Mouse (Mus musculus): ENCODE results near the gene Zwilch.
"Not testable (repeated sequence)": the region's sequence is repeated elsewhere in the genome, so short reads cannot be mapped to it uniquely, and the experiment has no call there.

The Zwilch gene

DNA sequence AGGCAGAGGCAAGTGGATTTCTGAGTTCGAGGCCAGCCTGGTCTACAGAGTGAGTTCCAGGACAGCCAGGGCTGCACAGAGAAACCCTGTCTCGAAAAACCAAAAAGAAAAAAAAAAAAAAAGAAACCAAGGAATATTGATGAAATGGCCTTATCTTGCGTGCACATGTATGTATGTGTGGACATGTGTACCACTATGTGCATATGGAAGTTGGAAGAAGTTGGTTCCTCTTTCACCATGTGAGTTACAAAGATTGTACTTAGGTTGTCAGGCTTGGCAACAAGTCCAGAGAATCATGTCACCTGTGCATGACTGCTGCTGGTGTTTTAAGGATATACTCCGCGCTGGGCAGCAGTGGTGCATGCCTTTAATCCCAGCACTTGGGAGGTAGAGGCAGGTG is 10.4 kb upstream of the Zwilch start:
- not testable (repeated sequence) for DNase-seq (ENCODE audit: inconsistent age in 2 of 2, low spot score in 1 of 2)

DNA sequence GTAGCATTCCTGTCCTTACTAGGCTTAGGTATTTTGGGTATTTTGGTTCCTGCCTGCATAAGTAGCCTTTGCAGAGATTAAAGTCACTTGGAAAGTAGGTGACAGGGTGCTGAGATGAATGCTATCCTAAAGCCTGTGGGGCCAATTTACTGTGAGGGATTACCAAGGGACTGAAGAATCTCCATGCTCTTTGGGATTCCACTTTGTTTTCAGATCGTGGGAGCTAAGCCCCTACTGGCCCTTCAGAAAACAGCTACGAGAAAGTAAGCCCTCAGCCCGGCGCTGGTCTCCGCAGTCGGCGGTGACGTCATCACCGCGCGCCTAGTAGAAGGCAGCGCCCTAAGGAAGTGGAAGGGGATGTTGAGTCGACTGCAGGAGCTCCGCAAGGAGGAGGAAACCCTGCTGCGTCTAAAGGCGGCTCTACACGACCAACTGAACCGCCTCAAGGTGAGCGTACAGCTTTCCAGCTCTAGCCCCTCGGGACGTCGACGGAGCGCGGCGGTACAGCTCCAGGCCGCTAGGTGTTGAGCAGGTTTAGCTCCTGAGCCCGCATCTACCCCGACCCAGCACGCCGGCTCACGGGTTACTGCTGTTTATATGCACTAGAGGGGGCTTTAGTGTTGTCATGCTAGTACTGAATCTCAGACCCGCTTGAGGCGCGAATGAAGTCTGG is 6.2 kb upstream of the Zwilch start, which contains the start of gene Snapc5:
TSS of gene Snapc5 (plus strand) at position 301 of the 673 bp plus-strand sequence.
- DNase-seq (ENCODE audit: inconsistent age in 2 of 2, low spot score in 1 of 2): peak; percentile 92 to 97

DNA sequence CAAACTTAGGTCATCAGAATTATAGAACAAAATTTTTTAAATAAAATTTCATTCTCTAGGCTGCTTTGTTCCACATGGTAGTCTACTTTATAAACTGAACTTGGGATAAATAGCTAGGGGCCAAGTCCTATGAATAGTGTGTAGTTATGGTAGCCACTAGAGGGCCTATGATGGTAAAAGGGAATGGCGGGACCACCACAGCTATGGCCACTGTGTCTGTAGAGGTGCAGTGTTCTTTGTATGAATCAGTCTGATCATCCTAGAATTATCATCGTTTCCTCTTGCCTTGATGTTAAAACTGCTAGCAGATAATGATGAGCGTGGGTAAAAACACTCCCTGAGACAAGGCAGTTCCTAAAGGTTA is 5.7 kb upstream of the Zwilch start:
- DNase-seq (ENCODE audit: inconsistent age in 2 of 2, low spot score in 1 of 2): no peak

- no peak for DNase-seq (ENCODE audit: inconsistent age in 2 of 2, low spot score in 1 of 2)
Measured at GRCm38 (mm10) chr9:64175378-64175777, 2.5 kb upstream of the Zwilch start.

DNA sequence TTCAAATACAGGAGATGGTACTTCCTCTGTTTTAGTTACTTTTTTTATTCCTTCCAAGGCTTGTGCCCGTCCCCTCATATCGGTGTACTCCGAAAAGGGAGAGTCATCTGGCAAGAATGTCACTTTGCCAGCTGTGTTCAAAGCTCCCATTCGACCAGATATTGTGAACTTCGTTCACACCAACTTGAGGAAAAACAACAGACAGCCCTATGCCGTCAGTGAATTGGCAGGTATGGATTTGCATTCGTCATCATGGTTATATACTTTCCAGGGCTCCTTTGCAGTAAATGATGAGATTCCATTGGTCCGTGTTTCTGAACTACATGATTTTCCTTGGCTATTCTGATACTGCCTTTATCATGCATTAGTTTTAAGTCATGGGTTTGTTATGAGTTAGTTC is 1.9 kb upstream of the Zwilch start:
- DNase-seq (ENCODE audit: inconsistent age in 2 of 2, low spot score in 1 of 2): no peak

GRCm38 (mm10) chr9:64174341-64174740 is 1.4 kb upstream of the Zwilch start:
- no peak for DNase-seq (ENCODE audit: inconsistent age in 2 of 2, low spot score in 1 of 2)

GRCm38 (mm10) chr9:64173666-64174220 is 839 bp upstream of the Zwilch start:
- DNase-seq (ENCODE audit: inconsistent age in 2 of 2, low spot score in 1 of 2): no peak

- DNase-seq (ENCODE audit: inconsistent age in 2 of 2, low spot score in 1 of 2): no peak
Measured at GRCm38 (mm10) chr9:64172145-64172815, 624 bp downstream of the Zwilch start.

DNA sequence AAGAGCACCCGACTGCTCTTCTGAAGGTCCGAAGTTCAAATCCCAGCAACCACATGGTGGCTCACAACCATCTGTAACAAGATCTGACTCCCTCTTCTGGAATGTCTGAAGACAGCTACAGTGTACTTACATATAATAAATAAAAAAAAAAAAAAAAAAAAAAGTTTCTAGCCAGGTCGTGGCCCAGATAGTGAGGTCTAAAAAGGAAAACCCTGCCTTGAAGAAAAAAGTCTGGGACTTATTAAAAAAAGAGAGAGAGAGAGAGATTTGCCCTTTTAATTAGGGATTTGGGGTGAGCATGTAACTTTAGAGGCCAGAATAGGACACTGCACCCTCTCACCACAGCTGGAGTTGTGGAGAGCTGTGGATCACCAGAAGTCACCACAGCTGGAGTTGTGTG is 2.9 kb downstream of the Zwilch start:
- not testable (repeated sequence) for DNase-seq (ENCODE audit: inconsistent age in 2 of 2, low spot score in 1 of 2)

- DNase-seq (ENCODE audit: inconsistent age in 2 of 2, low spot score in 1 of 2): peak; percentile 78 to 84
Measured at GRCm38 (mm10) chr9:64160471-64160870, 12.4 kb downstream of the Zwilch start.

GRCm38 (mm10) chr9:64156641-64157040 is 16.3 kb downstream of the Zwilch start:
- DNase-seq (ENCODE audit: inconsistent age in 2 of 2, low spot score in 1 of 2): no peak

GRCm38 (mm10) chr9:64139879-64140278 is 33.0 kb downstream of the Zwilch start:
- no peak for DNase-seq (ENCODE audit: inconsistent age in 2 of 2, low spot score in 1 of 2)

- peak; percentile 39 to 84 for DNase-seq (ENCODE audit: inconsistent age in 2 of 2, low spot score in 1 of 2)
Measured at GRCm38 (mm10) chr9:64138896-64139295, 34.0 kb downstream of the Zwilch start.

DNA sequence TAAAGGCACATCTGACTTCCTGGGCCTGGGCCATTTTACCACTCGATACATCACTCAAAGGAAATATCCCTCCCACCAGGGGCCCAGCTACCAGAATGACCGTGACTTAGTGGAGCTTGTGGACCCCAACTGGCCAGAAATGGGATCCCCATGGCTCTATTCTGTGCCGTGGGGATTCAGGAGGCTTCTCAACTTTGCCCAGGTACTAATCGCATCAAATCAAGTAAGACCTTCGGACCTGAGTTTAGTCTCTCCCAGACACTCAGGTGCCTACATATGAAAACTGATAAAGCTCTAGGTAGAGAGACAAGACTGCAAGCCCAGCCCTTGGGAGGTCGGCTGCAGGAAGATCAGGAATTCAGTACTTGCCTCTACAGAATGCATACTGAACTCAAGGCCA is 41.3 kb downstream of the Zwilch start:
- DNase-seq (ENCODE audit: inconsistent age in 2 of 2, low spot score in 1 of 2): no peak

DNA sequence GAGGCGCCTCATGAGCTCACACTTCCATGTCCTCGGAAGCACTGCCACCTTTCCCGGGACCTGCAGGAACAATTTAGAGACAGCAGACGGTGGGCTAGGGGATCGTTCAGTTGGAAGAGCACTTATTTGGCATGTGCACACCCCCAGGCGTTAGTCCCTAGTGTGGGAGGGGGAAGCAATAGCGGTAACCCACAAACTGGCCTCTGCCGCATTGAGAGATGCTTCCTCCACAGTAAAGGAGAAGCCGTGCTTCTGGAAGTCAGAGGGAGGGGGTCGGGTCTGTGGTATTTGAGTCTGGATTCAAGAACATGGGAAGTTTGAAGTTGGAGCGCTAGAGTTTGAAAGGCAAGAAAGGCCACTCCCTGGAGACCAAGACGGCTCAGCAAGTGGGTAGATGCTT is 46.8 kb downstream of the Zwilch start:
- DNase-seq (ENCODE audit: inconsistent age in 2 of 2, low spot score in 1 of 2): no peak

DNA sequence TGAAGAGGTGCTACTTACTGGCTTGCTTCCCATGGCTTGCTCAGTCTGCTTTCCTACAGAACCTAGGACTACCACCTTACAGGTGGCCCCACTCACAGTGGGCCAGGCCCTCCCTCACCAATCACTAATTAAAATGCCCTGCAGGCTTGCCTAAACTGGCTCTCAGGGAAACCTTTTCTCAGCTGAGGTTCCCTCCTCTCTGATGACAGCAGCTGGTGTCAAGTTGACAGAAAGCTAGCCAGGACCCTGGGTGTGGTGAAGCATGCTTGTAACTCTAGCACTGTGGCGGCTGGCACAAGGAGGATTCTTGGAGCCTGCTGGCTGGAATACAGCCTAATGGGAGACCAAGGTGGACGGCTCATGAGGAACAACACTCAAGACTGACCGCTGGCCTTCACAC is 47.6 kb downstream of the Zwilch start:
- DNase-seq (ENCODE audit: inconsistent age in 2 of 2, low spot score in 1 of 2): no peak

DNA sequence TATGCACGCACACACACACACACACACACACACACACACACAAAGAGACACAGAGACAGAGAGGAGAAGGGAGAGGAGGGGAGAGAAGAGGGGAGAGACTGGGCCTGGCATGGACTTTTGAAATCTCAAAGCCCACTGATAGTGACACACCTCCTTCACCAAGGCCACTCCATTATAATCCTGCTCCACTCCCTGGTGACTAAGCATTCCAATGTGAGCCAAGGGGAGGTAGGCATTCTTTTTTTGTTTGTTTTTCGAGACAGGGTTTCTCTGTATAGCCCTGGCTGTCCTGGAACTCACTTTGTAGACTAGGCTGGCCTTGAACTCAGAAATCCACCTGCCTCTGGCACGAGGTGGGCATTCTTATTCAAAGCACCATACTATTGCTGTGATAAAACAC is 48.1 kb downstream of the Zwilch start:
- peak; percentile 33 to 72 for DNase-seq (ENCODE audit: inconsistent age in 2 of 2, low spot score in 1 of 2)

DNA sequence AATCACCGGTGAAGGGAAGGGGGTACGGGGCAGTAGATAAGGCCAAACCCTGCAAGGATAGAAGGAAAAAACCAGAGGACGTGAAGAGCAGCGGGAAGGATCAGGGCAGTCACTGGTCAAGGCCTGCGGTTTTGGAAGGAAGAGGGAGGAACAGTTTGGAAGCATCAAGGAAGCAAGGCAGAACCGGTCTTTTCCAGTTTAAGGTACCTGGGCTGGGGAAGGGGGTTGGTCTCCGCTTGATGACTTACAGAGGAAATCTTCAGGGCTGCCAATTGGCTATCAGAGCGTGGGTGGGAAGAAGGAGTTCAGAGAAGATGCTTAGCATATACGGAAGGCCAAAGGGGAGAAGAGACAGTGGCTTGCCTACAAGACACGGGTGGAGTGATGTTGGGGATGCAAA is 50.3 kb downstream of the Zwilch start:
- no peak for DNase-seq (ENCODE audit: inconsistent age in 2 of 2, low spot score in 1 of 2)

DNA sequence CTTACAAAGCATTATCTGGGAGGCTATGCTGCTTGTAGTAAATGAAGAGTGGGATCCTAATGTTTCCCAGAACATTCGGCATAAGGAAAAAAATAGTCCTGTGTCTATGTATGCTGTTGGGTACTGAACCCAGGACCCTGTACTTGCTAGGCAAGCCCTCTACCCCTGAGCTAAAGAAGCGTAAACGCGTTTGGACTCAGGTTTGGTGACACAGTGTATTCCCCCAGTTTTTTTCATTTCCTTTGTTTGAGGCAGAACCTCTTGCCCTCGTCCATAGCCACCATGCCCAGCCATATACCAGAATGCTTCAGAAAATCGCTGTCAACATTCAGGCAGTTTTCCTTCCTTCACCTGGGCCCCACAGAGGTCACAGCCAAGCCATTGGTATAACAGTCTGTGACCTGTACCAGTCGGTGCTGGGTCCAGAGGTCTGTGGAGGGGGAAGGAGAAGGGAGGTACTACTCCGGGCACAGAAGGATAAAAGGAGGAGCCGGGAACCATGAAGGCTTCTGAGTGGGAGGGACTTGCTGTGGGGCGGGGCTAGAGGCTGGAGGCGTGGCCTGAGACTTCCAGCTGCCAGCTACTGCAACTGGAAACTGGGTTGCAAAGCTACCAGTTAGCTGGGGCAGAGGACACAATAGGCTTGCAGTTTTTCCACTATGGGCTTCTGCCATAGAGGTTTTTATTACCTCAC is 52.2 kb downstream of the Zwilch start:
- peak; percentile 38 to 75 for DNase-seq (ENCODE audit: inconsistent age in 2 of 2, low spot score in 1 of 2)

- DNase-seq (ENCODE audit: inconsistent age in 2 of 2, low spot score in 1 of 2): peak; percentile 66 to 80
Measured at GRCm38 (mm10) chr9:64119898-64120297, 53.0 kb downstream of the Zwilch start.

DNA sequence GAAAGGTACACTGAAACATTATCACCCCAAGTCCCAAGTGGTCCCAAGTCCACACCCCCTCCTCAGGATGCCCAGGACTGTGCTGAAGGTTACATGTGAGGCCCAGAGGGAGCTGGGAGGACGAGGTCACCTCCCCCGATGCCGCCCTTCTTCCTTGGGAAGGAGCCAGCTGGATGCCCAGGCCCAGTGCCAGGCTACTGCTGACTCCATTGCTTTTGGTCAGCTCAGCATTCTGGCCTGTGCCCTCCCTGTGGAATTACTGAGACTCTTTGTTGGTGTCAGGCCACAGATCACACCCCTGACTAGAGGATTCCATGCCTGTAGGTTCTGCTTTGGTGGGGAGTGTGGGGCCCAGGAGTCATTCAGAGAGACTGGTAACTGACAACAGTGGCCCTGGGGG is 56.0 kb downstream of the Zwilch start, which contains the start of gene Lctl:
TSS of gene Lctl (plus strand) at position 272 of the 400 bp plus-strand sequence.
- peak; percentile 45 to 81 for DNase-seq (ENCODE audit: inconsistent age in 2 of 2, low spot score in 1 of 2)

DNA sequence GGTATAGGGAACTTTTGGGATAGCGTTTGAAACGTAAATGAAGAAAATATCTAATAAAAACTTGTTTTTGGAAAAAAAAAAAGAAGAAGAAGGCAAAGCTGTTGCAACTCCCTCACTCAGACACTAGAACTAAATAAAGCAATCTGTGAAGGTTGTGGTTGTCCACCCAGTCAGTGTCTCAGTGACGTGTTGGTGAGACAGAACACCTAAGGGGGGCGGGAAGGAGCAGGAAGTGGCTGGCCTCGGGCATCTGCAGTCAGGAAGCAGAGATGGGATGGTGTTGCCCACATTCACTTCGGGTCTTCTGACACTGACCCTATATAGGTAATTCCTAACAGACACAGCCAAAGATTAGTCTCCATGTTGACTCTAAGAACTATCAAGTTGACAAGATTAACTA is 57.1 kb downstream of the Zwilch start:
- DNase-seq (ENCODE audit: inconsistent age in 2 of 2, low spot score in 1 of 2): peak in 1 of 2 experiments; percentile 16

Data from adrenal gland, adult (tissue).